Mouse (Mus musculus) bone marrow, adult 2 months (tissue): ENCODE results near the gene Ufd1.

Experiments
- CTCF ChIP-seq: fragments of 200-500 bp; IDR thresholded peaks from 2 replicates; pipeline ENCODE4 v1.5.1; 2011; ENCODE audit warnings: low read length, control low read depth; ENCODE audit not compliant: control insufficient read depth, insufficient read depth
- POLR2A ChIP-seq: fragments of 200-500 bp; IDR thresholded peaks from 2 replicates; pipeline ENCODE4 v1.6.1; 2011; ENCODE audit warnings: low read depth, mild to moderate bottlenecking, control low read depth, low read length, borderline replicate concordance; ENCODE audit not compliant: control insufficient read depth

- TF ChIP-seq CTCF (no peak), POLR2A (no peak)
Observed at GRCm38 (mm10) chr16:18838346-18838745, 26.8 kb downstream of the Ufd1 start.
